Mouse (Mus musculus) retina, postnatal 1 day (tissue): ENCODE measurements at regions not wholly inside any gene's neighbourhood (a gene's known extent, or its start where the extent isn't known, plus 50 kb on each side); places are given as distances from the start of the nearest gene placed in this dataset.

Experiments used
- DNase-seq: peaks from one replicate; pipeline ENCODE4 v3.0.0-alpha.2; 2012

GRCm38 (mm10) chr13:44416986-44417385, 312.3 kb upstream of the Jarid2 start:
- DNase-seq = peak; percentile 32

- no peak for DNase-seq
Observed at GRCm38 (mm10) chr13:44419056-44419455, 310.2 kb upstream of the Jarid2 start.

- peak; percentile 24 for DNase-seq
Observed at GRCm38 (mm10) chr13:44419472-44420226, 309.6 kb upstream of the Jarid2 start.

GRCm38 (mm10) chr13:44420227-44420592, 309.1 kb upstream of the Jarid2 start:
- DNase-seq = no peak

GRCm38 (mm10) chr13:44420941-44421340, 308.3 kb upstream of the Jarid2 start:
- DNase-seq = no peak

- DNase-seq = no peak
Observed at GRCm38 (mm10) chr13:44421426-44421825, 307.8 kb upstream of the Jarid2 start.

- peak; percentile 51 for DNase-seq
Observed at GRCm38 (mm10) chr13:44421922-44422321, 307.4 kb upstream of the Jarid2 start.

- no peak for DNase-seq
Observed at GRCm38 (mm10) chr13:44430492-44430891, 298.8 kb upstream of the Jarid2 start.

GRCm38 (mm10) chr13:44437709-44438108, 291.6 kb upstream of the Jarid2 start:
- no peak for DNase-seq

GRCm38 (mm10) chr13:44441061-44441460, 288.2 kb upstream of the Jarid2 start:
- DNase-seq = no peak

GRCm38 (mm10) chr13:44449216-44449830, 280.0 kb upstream of the Jarid2 start:
- no peak for DNase-seq

GRCm38 (mm10) chr13:44451224-44451623, 278.1 kb upstream of the Jarid2 start:
- DNase-seq = peak; percentile 29

- DNase-seq = peak; percentile 71
Observed at GRCm38 (mm10) chr13:44453131-44453530, 276.1 kb upstream of the Jarid2 start.

GRCm38 (mm10) chr13:44454136-44454535, 275.1 kb upstream of the Jarid2 start:
- DNase-seq = peak; percentile 52

GRCm38 (mm10) chr13:44455193-44455592, 274.1 kb upstream of the Jarid2 start:
- DNase-seq = no peak

GRCm38 (mm10) chr13:44458744-44459143, 270.5 kb upstream of the Jarid2 start:
- DNase-seq = no peak

GRCm38 (mm10) chr13:44459148-44459547, 270.1 kb upstream of the Jarid2 start:
- DNase-seq = no peak

GRCm38 (mm10) chr13:44463675-44464074, 265.6 kb upstream of the Jarid2 start:
- no peak for DNase-seq

GRCm38 (mm10) chr13:44465567-44465966, 263.7 kb upstream of the Jarid2 start:
- peak; percentile 55 for DNase-seq

- no peak for DNase-seq
Observed at GRCm38 (mm10) chr13:44468963-44469674, 260.2 kb upstream of the Jarid2 start.

- no peak for DNase-seq
Observed at GRCm38 (mm10) chr13:44469675-44470074, 259.6 kb upstream of the Jarid2 start.

- DNase-seq = peak; percentile 44
Observed at GRCm38 (mm10) chr13:44473200-44473599, 256.1 kb upstream of the Jarid2 start.

GRCm38 (mm10) chr13:44476901-44477300, 252.4 kb upstream of the Jarid2 start:
- no peak for DNase-seq

GRCm38 (mm10) chr13:44480128-44480527, 249.1 kb upstream of the Jarid2 start:
- DNase-seq = no peak
